Mouse (Mus musculus) neural tube, embryonic 12.5 days (tissue): ENCODE data around the gene Frmpd1. TPM values are rescaled to one million over a fixed set of nuclear protein-coding genes. Genes with fewer than 3 reads are reported as not detected.

Experiments
- ATAC-seq: fragments of 200-750 bp; cut with Nextera tagmentation; 2 replicates; pipeline ENCODE4 v1.8.0; 2017; ENCODE audit warnings: low read depth, mild to moderate bottlenecking, moderate TSS enrichment, moderate library complexity; ENCODE audit not compliant: low FRiP score
- H3K27ac ChIP-seq: fragments of 300-500 bp; sonication (generic); 2 replicates; pipeline ENCODE4 v1.5.1; 2016
- H3K27me3 ChIP-seq: fragments of 300-500 bp; sonication (generic); replicated peaks from 2 replicates; pipeline ENCODE4 v1.6.1; 2016; ENCODE audit warnings: mild to moderate bottlenecking
- H3K36me3 ChIP-seq: fragments of 300-500 bp; sonication (generic); 2 replicates; pipeline ENCODE4 v1.6.1; 2016; ENCODE audit warnings: mild to moderate bottlenecking
- H3K4me1 ChIP-seq: fragments of 300-500 bp; sonication (generic); 2 replicates; pipeline ENCODE4 v1.6.1; 2016
- H3K4me2 ChIP-seq: fragments of 300-500 bp; sonication (generic); replicated peaks from 2 replicates; pipeline ENCODE4 v1.6.1; 2016; ENCODE audit warnings: mild to moderate bottlenecking
- H3K4me3 ChIP-seq: fragments of 300-500 bp; sonication (generic); 2 replicates; pipeline ENCODE4 v1.5.1; 2016
- H3K9ac ChIP-seq: fragments of 300-500 bp; sonication (generic); 2 replicates; pipeline ENCODE4 v1.6.1; 2016; ENCODE audit warnings: mild to moderate bottlenecking
- H3K9me3 ChIP-seq: fragments of 300-500 bp; sonication (generic); 2 replicates; pipeline ENCODE4 v1.6.1; 2016; ENCODE audit warnings: mild to moderate bottlenecking
- WGBS: fragments of 180-500 bp; shearing (Covaris S2); methylation state at CpG from one replicate; pipeline ENCODE4 v1.1.7; 2016; 5-methylcytosine and 5-hydroxymethylcytosine counted together
- polyA plus RNA-seq: library from polyadenylated mRNA; unstranded; fragments of >200 nt; fragmentation: Nextera tagmentation; extraction: Ambion mirVana; gene quantifications from 2 replicates; pipeline ENCODE4 v1.2.1, GENCODE M21; 2016

The Frmpd1 gene
- polyA plus RNA-seq, 1 experiment from 2014 or later, result 5.5 TPM

DNA sequence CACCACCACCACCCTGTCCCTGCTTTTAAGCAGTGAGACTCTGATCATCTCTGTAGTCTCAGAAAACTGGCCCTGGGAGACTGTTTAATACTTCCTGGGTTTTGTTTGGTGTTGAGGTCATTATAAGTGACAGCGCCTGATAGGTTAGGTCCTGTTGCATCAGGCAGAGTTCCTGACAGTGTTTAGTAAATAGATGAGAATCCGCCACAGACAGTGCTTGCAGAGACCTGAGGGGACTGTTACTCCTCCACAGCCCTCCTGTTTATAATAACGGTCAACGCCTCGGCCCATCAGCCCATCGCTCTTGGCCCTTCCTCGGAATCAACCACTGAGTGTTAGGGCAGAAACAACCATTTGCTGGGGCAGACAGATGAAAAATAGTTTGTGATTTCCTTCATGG is 57.5 kb downstream of the Frmpd1 start:
- no peaks in the 10 kb centered on the region for H3K36me3 ChIP-seq
- H3K4me2 ChIP-seq, result no peak overlapping the region
- no peaks in the 10 kb centered on the region for H3K4me1 ChIP-seq
- no peaks in the 10 kb centered on the region for H3K27me3 ChIP-seq
- H3K9ac ChIP-seq, result no peak overlapping the region
- ATAC-seq, result no peak
- 86% methylated on average over 7 of the region's 7 CpGs for WGBS
- H3K4me3 ChIP-seq, result no peak overlapping the region
- no peak overlapping the region for H3K27ac ChIP-seq
- no peaks in the 10 kb centered on the region for H3K9me3 ChIP-seq

GRCm38 (mm10) chr4:45243211-45243902 is 58.7 kb downstream of the Frmpd1 start:
- H3K4me1 ChIP-seq, result no peaks in the 10 kb centered on the region
- ATAC-seq, result no peak
- H3K4me3 ChIP-seq, result no peak overlapping the region
- H3K9ac ChIP-seq, result no peak overlapping the region
- H3K27ac ChIP-seq, result no peak overlapping the region
- no peaks in the 10 kb centered on the region for H3K27me3 ChIP-seq
- WGBS, result 74% methylated on average over 15 of the region's 15 CpGs
- no peaks in the 10 kb centered on the region for H3K9me3 ChIP-seq
- no peak overlapping the region for H3K4me2 ChIP-seq
- H3K36me3 ChIP-seq, result no peaks in the 10 kb centered on the region

DNA sequence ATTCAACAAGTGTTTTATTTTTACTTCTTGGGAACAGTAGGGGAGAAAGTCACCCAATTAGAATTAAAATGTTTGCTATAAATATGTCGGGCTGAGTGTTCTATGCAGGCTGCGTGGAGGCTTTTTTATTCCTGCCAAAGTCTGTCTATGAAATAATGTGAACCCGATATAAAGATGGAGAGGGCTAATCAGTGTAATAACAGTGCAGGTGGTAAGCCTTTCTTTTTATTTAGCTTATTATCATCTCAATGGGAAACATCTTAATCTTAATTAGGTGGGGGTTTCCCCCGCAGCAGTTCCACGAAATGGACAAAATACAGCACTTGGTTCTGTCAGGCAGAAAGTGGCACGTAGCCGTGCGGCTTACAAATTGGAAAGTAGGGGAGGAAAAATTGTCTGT is 66.6 kb downstream of the Frmpd1 start:
- Histone ChIP-seq H3K4me3 (no peak overlapping the region), H3K9me3 (no peaks in the 10 kb centered on the region), H3K4me2 (no peak overlapping the region), H3K9ac (no peak overlapping the region), H3K27me3 (no peaks in the 10 kb centered on the region), H3K27ac (no peak overlapping the region), H3K36me3 (no peaks in the 10 kb centered on the region), H3K4me1 (peaks cover 8% of the 10 kb centered on the region)
- ATAC-seq, result no peak
- WGBS, result 62% methylated on average over 8 of the region's 8 CpGs

DNA sequence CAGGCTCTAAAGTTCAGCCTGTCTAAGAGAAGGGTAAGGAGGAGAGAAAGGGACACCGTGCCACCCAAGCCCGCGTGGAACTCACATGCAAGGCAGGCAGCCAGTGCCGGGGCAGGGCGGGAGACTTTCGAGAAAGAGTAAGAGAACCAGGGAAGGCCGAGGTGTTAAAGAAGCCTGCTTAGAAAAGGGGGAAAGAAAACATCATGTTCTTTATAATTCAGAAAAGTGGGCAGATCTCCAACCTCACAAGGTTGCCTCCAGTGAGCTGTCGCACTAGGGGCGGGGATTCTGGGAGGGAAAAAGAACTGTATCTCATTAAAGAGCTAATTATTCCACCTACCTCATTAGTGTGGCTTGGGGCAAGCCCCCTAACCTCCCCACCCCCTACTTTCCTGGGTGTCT is 68.2 kb downstream of the Frmpd1 start:
- Histone ChIP-seq H3K27ac (no peak overlapping the region), H3K4me1 (peaks cover 8% of the 10 kb centered on the region), H3K4me2 (no peak overlapping the region), H3K9me3 (no peaks in the 10 kb centered on the region), H3K9ac (no peak overlapping the region), H3K4me3 (no peak overlapping the region), H3K27me3 (no peaks in the 10 kb centered on the region), H3K36me3 (no peaks in the 10 kb centered on the region)
- ATAC-seq, result no peak
- WGBS, result 36% methylated on average over 9 of the region's 9 CpGs

DNA sequence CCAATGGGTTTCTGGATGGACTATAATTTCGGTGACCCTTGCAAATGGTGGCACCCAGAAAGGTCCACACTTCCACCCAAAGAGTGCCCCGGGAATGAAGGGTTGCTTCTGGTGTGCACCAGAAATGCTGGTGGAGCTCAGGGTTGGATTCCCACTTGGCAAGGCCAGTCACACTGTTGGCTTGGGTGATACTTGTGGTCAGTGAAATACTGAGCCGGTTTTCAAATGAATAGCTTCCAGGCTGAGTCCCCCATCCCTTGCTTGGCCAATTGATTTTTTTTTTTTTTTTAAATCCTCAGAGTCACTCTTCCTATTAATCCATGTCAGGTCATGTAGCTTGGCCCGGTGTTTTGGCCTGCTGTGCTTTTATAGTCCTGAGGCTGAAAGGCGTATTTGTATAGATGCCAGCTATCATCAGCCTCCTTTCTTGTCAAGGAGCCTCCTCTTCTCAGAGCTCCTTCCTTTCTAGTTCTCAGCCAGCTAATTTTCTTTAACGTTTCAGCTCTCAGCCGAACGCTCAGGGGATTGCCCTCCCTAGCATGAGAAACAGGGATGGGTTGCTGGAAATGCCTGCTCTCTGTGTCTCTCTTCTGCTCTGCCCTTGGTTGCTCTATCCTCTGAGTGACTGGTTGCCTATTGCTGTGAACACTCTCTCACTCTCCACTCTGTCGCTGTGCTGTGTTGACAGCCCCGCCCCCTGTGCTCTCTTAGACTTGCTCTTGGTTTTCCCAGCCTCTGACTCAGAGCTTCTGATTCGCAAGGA is 69.3 kb downstream of the Frmpd1 start:
- H3K27ac ChIP-seq, result no peak overlapping the region
- H3K4me1 ChIP-seq, result peaks cover 8% of the 10 kb centered on the region
- no peaks in the 10 kb centered on the region for H3K9me3 ChIP-seq
- no peaks in the 10 kb centered on the region for H3K36me3 ChIP-seq
- no peak for ATAC-seq
- H3K4me3 ChIP-seq, result no peak overlapping the region
- no peak overlapping the region for H3K4me2 ChIP-seq
- no peak overlapping the region for H3K9ac ChIP-seq
- H3K27me3 ChIP-seq, result no peaks in the 10 kb centered on the region
- 43% methylated on average over 11 of the region's 11 CpGs for WGBS

- no peak overlapping the region for H3K9ac ChIP-seq
- H3K4me3 ChIP-seq, result no peak overlapping the region
- 68% methylated on average over 4 of the region's 4 CpGs for WGBS
- H3K27me3 ChIP-seq, result no peaks in the 10 kb centered on the region
- H3K4me1 ChIP-seq, result no peaks in the 10 kb centered on the region
- no peaks in the 10 kb centered on the region for H3K36me3 ChIP-seq
- no peak overlapping the region for H3K4me2 ChIP-seq
- H3K9me3 ChIP-seq, result no peaks in the 10 kb centered on the region
- ATAC-seq, result no peak
- no peak overlapping the region for H3K27ac ChIP-seq
These were observed 74.7 kb downstream of the Frmpd1 start for GRCm38 (mm10) chr4:45259232-45259832.

- no peak overlapping the region for H3K4me2 ChIP-seq
These were observed 76.9 kb downstream of the Frmpd1 start for GRCm38 (mm10) chr4:45261551-45261950.

DNA sequence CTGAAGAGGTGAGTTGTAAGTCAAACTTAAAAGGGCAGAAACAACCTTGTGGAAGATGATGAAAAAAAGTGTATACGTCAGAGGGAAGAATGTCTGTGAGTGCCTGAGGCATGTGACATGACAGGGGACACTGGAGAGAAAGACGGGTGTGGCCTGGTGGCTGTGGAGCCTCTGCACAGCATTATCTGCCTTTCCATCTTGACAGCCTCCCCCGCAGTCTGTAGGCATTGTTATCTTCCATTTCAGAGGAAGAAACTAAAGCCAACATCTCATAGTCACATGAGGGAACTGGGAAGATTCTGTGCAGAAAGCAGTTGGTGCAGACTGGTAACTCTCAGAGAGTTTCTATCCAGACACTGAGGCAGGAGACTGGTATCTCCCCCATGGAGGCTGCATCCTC is 83.2 kb downstream of the Frmpd1 start:
- ATAC-seq, result no peak
- H3K9ac ChIP-seq, result no peak overlapping the region
- no peak overlapping the region for H3K27ac ChIP-seq
- 77% methylated on average over 3 of the region's 3 CpGs for WGBS
- H3K36me3 ChIP-seq, result no peaks in the 10 kb centered on the region
- no peak overlapping the region for H3K4me2 ChIP-seq
- H3K4me1 ChIP-seq, result no peaks in the 10 kb centered on the region
- H3K4me3 ChIP-seq, result no peak overlapping the region
- H3K27me3 ChIP-seq, result no peaks in the 10 kb centered on the region
- H3K9me3 ChIP-seq, result no peaks in the 10 kb centered on the region

More at GRCm38 (mm10) chr4:45261551-45261950, 76.9 kb downstream of the Frmpd1 start:
- Histone ChIP-seq H3K9ac (no peak overlapping the region), H3K4me1 (no peaks in the 10 kb centered on the region), H3K4me3 (no peak overlapping the region), H3K27ac (no peak overlapping the region), H3K36me3 (no peaks in the 10 kb centered on the region), H3K27me3 (no peaks in the 10 kb centered on the region), H3K9me3 (no peaks in the 10 kb centered on the region)
- no peak for ATAC-seq
- 89% methylated on average over 4 of the region's 4 CpGs for WGBS

DNA sequence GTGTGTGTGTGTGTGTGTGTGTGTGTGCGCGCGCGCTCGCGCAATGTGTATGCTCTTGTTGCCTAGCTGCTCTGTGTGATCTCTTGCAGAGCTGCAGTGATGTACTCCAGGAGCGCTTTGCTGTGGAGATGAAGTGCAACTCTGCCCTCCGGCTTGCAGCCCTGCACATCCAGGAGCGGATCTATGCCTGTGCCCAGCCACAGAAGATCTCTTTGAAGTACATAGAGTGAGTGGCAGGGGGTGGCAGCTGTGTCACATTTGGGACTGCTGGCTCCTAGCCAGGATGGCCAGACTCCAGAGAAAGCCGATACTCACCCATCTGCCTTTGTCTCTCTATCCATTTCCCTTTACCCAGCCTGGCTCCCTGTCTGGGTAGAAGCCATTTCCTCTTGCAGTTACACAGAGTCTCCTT is 86.4 kb downstream of the Frmpd1 start:
- no peak overlapping the region for H3K4me3 ChIP-seq
- H3K9me3 ChIP-seq, result no peaks in the 10 kb centered on the region
- H3K4me1 ChIP-seq, result no peaks in the 10 kb centered on the region
- peak; percentile 70 for ATAC-seq
- WGBS, result 81% methylated on average over 10 of the region's 10 CpGs
- no peak overlapping the region for H3K9ac ChIP-seq
- no peaks in the 10 kb centered on the region for H3K36me3 ChIP-seq
- no peaks in the 10 kb centered on the region for H3K27me3 ChIP-seq
- H3K4me2 ChIP-seq, result no peak overlapping the region
- no peak overlapping the region for H3K27ac ChIP-seq

GRCm38 (mm10) chr4:45275770-45276169 is 91.1 kb downstream of the Frmpd1 start:
- H3K4me2 ChIP-seq, result no peak overlapping the region
- no peak overlapping the region for H3K27ac ChIP-seq
- H3K9ac ChIP-seq, result no peak overlapping the region
- 86% methylated on average over 8 of the region's 8 CpGs for WGBS
- no peaks in the 10 kb centered on the region for H3K36me3 ChIP-seq
- no peak overlapping the region for H3K4me3 ChIP-seq
- no peaks in the 10 kb centered on the region for H3K9me3 ChIP-seq
- ATAC-seq, result no peak
- no peaks in the 10 kb centered on the region for H3K27me3 ChIP-seq
- H3K4me1 ChIP-seq, result no peaks in the 10 kb centered on the region

- no peak for ATAC-seq
- no peaks in the 10 kb centered on the region for H3K27me3 ChIP-seq
- 54% methylated on average over 8 of the region's 8 CpGs for WGBS
- no peaks in the 10 kb centered on the region for H3K9me3 ChIP-seq
- no peak overlapping the region for H3K9ac ChIP-seq
- no peak overlapping the region for H3K27ac ChIP-seq
- no peaks in the 10 kb centered on the region for H3K4me1 ChIP-seq
- no peak overlapping the region for H3K4me3 ChIP-seq
- no peak overlapping the region for H3K4me2 ChIP-seq
- no peaks in the 10 kb centered on the region for H3K36me3 ChIP-seq
These were observed 94.6 kb downstream of the Frmpd1 start for GRCm38 (mm10) chr4:45279292-45279691.

GRCm38 (mm10) chr4:45279981-45280548 is 95.4 kb downstream of the Frmpd1 start:
- no peaks in the 10 kb centered on the region for H3K27me3 ChIP-seq
- H3K4me3 ChIP-seq, result no peak overlapping the region
- ATAC-seq, result peak; percentile 50
- H3K9ac ChIP-seq, result no peak overlapping the region
- no peaks in the 10 kb centered on the region for H3K36me3 ChIP-seq
- H3K4me2 ChIP-seq, result no peak overlapping the region
- 18% methylated on average over 4 of the region's 4 CpGs for WGBS
- H3K9me3 ChIP-seq, result no peaks in the 10 kb centered on the region
- no peak overlapping the region for H3K27ac ChIP-seq
- H3K4me1 ChIP-seq, result no peaks in the 10 kb centered on the region
